Mouse (Mus musculus): ENCODE data around the gene Trcg1.

The Trcg1 gene

GRCm38 (mm10) chr9:57261913-57262794, 25.8 kb downstream of the Trcg1 start, which contains the start of gene 1700017B05Rik:
TSS of gene 1700017B05Rik (minus strand) at chr9:57262612.
- DNase-seq (ENCODE audit: low read depth in 1 of 2, low spot score in 2 of 2) = peak; percentile 33 to 71

GRCm38 (mm10) chr9:57262795-57263684, 26.7 kb downstream of the Trcg1 start:
- peak in 1 of 2 experiments; percentile 67 for DNase-seq (ENCODE audit: low read depth in 1 of 2, low spot score in 2 of 2)

GRCm38 (mm10) chr9:57265125-57265524, 28.8 kb downstream of the Trcg1 start:
- DNase-seq (ENCODE audit: low read depth in 1 of 2, low spot score in 2 of 2) = no peak

- no peak for DNase-seq (ENCODE audit: low read depth in 1 of 2, low spot score in 2 of 2)
These were observed 31.1 kb downstream of the Trcg1 start for GRCm38 (mm10) chr9:57267421-57267820.

- DNase-seq (ENCODE audit: low read depth in 1 of 2, low spot score in 2 of 2) = no peak
These were observed 31.7 kb downstream of the Trcg1 start for GRCm38 (mm10) chr9:57268078-57268477.

- DNase-seq (ENCODE audit: low read depth in 1 of 2, low spot score in 2 of 2) = no peak
These were observed 32.2 kb downstream of the Trcg1 start for GRCm38 (mm10) chr9:57268575-57268974.

GRCm38 (mm10) chr9:57269384-57269783, 33.0 kb downstream of the Trcg1 start:
- DNase-seq (ENCODE audit: low read depth in 1 of 2, low spot score in 2 of 2) = no peak

GRCm38 (mm10) chr9:57270399-57270798, 34.0 kb downstream of the Trcg1 start:
- no peak for DNase-seq (ENCODE audit: low read depth in 1 of 2, low spot score in 2 of 2)

GRCm38 (mm10) chr9:57271081-57271480, 34.7 kb downstream of the Trcg1 start:
- DNase-seq (ENCODE audit: low read depth in 1 of 2, low spot score in 2 of 2) = no peak

GRCm38 (mm10) chr9:57271837-57272562, 35.6 kb downstream of the Trcg1 start:
- no peak for DNase-seq (ENCODE audit: low read depth in 1 of 2, low spot score in 2 of 2)

GRCm38 (mm10) chr9:57272902-57273804, 36.8 kb downstream of the Trcg1 start:
- DNase-seq (ENCODE audit: low read depth in 1 of 2, low spot score in 2 of 2) = no peak

- no peak for DNase-seq (ENCODE audit: low read depth in 1 of 2, low spot score in 2 of 2)
These were observed 37.6 kb downstream of the Trcg1 start for GRCm38 (mm10) chr9:57273805-57274494.

- DNase-seq (ENCODE audit: low read depth in 1 of 2, low spot score in 2 of 2) = no peak
These were observed 40.0 kb downstream of the Trcg1 start for GRCm38 (mm10) chr9:57276311-57276710.

- DNase-seq (ENCODE audit: low read depth in 1 of 2, low spot score in 2 of 2) = no peak
These were observed 41.9 kb downstream of the Trcg1 start for GRCm38 (mm10) chr9:57278268-57278667.

- no peak for DNase-seq (ENCODE audit: low read depth in 1 of 2, low spot score in 2 of 2)
These were observed 43.1 kb downstream of the Trcg1 start for GRCm38 (mm10) chr9:57279441-57279840.

GRCm38 (mm10) chr9:57281549-57281948, 45.2 kb downstream of the Trcg1 start:
- DNase-seq (ENCODE audit: low read depth in 1 of 2, low spot score in 2 of 2) = no peak

- DNase-seq (ENCODE audit: low read depth in 1 of 2, low spot score in 2 of 2) = no peak
These were observed 46.3 kb downstream of the Trcg1 start for GRCm38 (mm10) chr9:57282686-57283085.

GRCm38 (mm10) chr9:57283311-57283710, 47.0 kb downstream of the Trcg1 start:
- no peak for DNase-seq (ENCODE audit: low read depth in 1 of 2, low spot score in 2 of 2)

GRCm38 (mm10) chr9:57287183-57287582, 50.8 kb downstream of the Trcg1 start:
- DNase-seq (ENCODE audit: low read depth in 1 of 2, low spot score in 2 of 2) = no peak

Data from monocyte, adult 2 months (primary cell).